Mouse (Mus musculus) hindbrain, embryonic 11.5 days (tissue): ENCODE data around the gene Herc2. TPM values are rescaled to one million over a fixed set of nuclear protein-coding genes. Genes with fewer than 3 reads are reported as not detected.

Experiments used
- ATAC-seq: fragments of 200-750 bp; cut with Nextera tagmentation; 2 replicates; pipeline ENCODE4 v1.8.0; 2017; ENCODE audit warnings: mild to moderate bottlenecking, moderate TSS enrichment, moderate library complexity; ENCODE audit not compliant: low FRiP score
- DNase-seq: peaks from one replicate; pipeline ENCODE4 v3.0.0-alpha.2; 2015; ENCODE audit warnings: low spot score
- H3K27ac ChIP-seq: fragments of 300-500 bp; sonication (generic); 2 replicates; pipeline ENCODE4 v1.5.1; 2014; ENCODE audit warnings: mild to moderate bottlenecking, low read depth, low read length
- H3K27me3 ChIP-seq: fragments of 300-500 bp; sonication (generic); 2 replicates; pipeline ENCODE4 v1.6.1; 2014; ENCODE audit warnings: mild to moderate bottlenecking, low read length, moderate library complexity, mixed read lengths; ENCODE audit not compliant: control insufficient read depth, insufficient read depth
- H3K36me3 ChIP-seq: fragments of 300-500 bp; sonication (generic); 2 replicates; pipeline ENCODE4 v1.6.1; 2014; ENCODE audit warnings: mild to moderate bottlenecking, low read length, moderate library complexity, mixed read lengths; ENCODE audit not compliant: control insufficient read depth, insufficient read depth
- H3K4me1 ChIP-seq: fragments of 300-500 bp; sonication (generic); replicated peaks from 2 replicates; pipeline ENCODE4 v1.6.1; 2014; ENCODE audit warnings: low read length, mixed read lengths; ENCODE audit not compliant: control insufficient read depth, insufficient read depth
- H3K4me2 ChIP-seq: fragments of 300-500 bp; sonication (generic); replicated peaks from 2 replicates; pipeline ENCODE4 v1.6.1; 2014; ENCODE audit warnings: mild to moderate bottlenecking, low read depth, low read length
- H3K4me3 ChIP-seq: fragments of 300-500 bp; sonication (generic); 2 replicates; pipeline ENCODE4 v1.5.1; 2014; ENCODE audit warnings: low read depth, low read length
- H3K9ac ChIP-seq: fragments of 300-500 bp; sonication (generic); 2 replicates; pipeline ENCODE4 v1.6.1; 2014; ENCODE audit warnings: low read depth, low read length
- H3K9me3 ChIP-seq: fragments of 300-500 bp; sonication (generic); 2 replicates; pipeline ENCODE4 v1.6.1; 2016; ENCODE audit warnings: low read length; ENCODE audit not compliant: control insufficient read depth
- WGBS: fragments of 180-500 bp; shearing (Covaris S2); extraction: QIAGEN DNeasy Blood & Tissue Kit; methylation state at CpG from one replicate; pipeline ENCODE4 v1.1.7; 2014; 5-methylcytosine and 5-hydroxymethylcytosine counted together
- polyA plus RNA-seq: library from polyadenylated mRNA; unstranded; fragments of >200 nt; fragmentation: Nextera tagmentation; extraction: Ambion mirVana; gene quantifications from 2 replicates; pipeline ENCODE4 v1.2.1, GENCODE M21; 2014

Herc2 gene
- polyA plus RNA-seq, 1 experiment from 2014 or later: 43.5 TPM

- H3K4me3 ChIP-seq: no peak overlapping the region
- no peak for ATAC-seq
- 94% methylated on average over 7 of the region's 7 CpGs for WGBS
These were observed 88.7 kb downstream of the Herc2 start for GRCm38 (mm10) chr7:56138706-56139105.

GRCm38 (mm10) chr7:56146424-56146823 is 96.4 kb downstream of the Herc2 start:
- 0 out of 2 replicates have a peak, but pooled peaks cover 4% of the 10 kb centered on the region for H3K36me3 ChIP-seq
- H3K4me2 ChIP-seq: no peak overlapping the region
- H3K27ac ChIP-seq: no peak overlapping the region
- no peak overlapping the region for H3K9ac ChIP-seq
- no peaks in the 10 kb centered on the region for H3K4me1 ChIP-seq
- WGBS: 95% methylated on average over 3 of the region's 3 CpGs
- H3K4me3 ChIP-seq: no peak overlapping the region
- no peaks in the 10 kb centered on the region for H3K9me3 ChIP-seq
- no peaks in the 10 kb centered on the region for H3K27me3 ChIP-seq
- DNase-seq (no peak), ATAC-seq (no peak)

More at GRCm38 (mm10) chr7:56138706-56139105, 88.7 kb downstream of the Herc2 start:
- no peak overlapping the region for H3K9ac ChIP-seq
- no peak overlapping the region for H3K27ac ChIP-seq
- H3K36me3 ChIP-seq: peaks cover 2% of the 10 kb centered on the region
- H3K4me2 ChIP-seq: no peak overlapping the region
- no peaks in the 10 kb centered on the region for H3K9me3 ChIP-seq
- no peak for DNase-seq
- no peaks in the 10 kb centered on the region for H3K4me1 ChIP-seq
- no peaks in the 10 kb centered on the region for H3K27me3 ChIP-seq

GRCm38 (mm10) chr7:56148925-56149324 is 98.9 kb downstream of the Herc2 start:
- no peaks in the 10 kb centered on the region for H3K27me3 ChIP-seq
- 0 out of 2 replicates have a peak, but pooled peaks cover 7% of the 10 kb centered on the region for H3K36me3 ChIP-seq
- H3K4me3 ChIP-seq: no peak overlapping the region
- no peaks in the 10 kb centered on the region for H3K4me1 ChIP-seq
- 93% methylated on average over 7 of the region's 7 CpGs for WGBS
- DNase-seq (no peak), ATAC-seq (no peak)
- H3K9ac ChIP-seq: no peak overlapping the region
- H3K4me2 ChIP-seq: no peak overlapping the region
- H3K27ac ChIP-seq: no peak overlapping the region
- no peaks in the 10 kb centered on the region for H3K9me3 ChIP-seq

GRCm38 (mm10) chr7:56151885-56152676 is 102.1 kb downstream of the Herc2 start:
- Histone ChIP-seq H3K4me2 (no peak overlapping the region), H3K9ac (no peak overlapping the region), H3K4me3 (no peak overlapping the region), H3K27me3 (no peaks in the 10 kb centered on the region), H3K4me1 (no peaks in the 10 kb centered on the region), H3K27ac (no peak overlapping the region), H3K36me3 (0 out of 2 replicates have a peak, but pooled peaks cover 7% of the 10 kb centered on the region), H3K9me3 (no peaks in the 10 kb centered on the region)
- no peak for ATAC-seq
- no peak for DNase-seq
- 95% methylated on average over 16 of the region's 16 CpGs for WGBS

GRCm38 (mm10) chr7:56153161-56153560 is 103.2 kb downstream of the Herc2 start:
- 90% methylated on average over 9 of the region's 9 CpGs for WGBS
- H3K9me3 ChIP-seq: no peaks in the 10 kb centered on the region
- H3K27ac ChIP-seq: no peak overlapping the region
- H3K4me3 ChIP-seq: no peak overlapping the region
- ATAC-seq (no peak), DNase-seq (no peak)
- H3K4me1 ChIP-seq: no peaks in the 10 kb centered on the region
- no peak overlapping the region for H3K4me2 ChIP-seq
- H3K36me3 ChIP-seq: 0 out of 2 replicates have a peak, but pooled peaks cover 12% of the 10 kb centered on the region
- H3K9ac ChIP-seq: no peak overlapping the region
- no peaks in the 10 kb centered on the region for H3K27me3 ChIP-seq

- no peak overlapping the region for H3K9ac ChIP-seq
- no peak overlapping the region for H3K4me2 ChIP-seq
- ATAC-seq (no peak), DNase-seq (no peak)
- no peak overlapping the region for H3K4me3 ChIP-seq
- WGBS: 95% methylated on average over 12 of the region's 12 CpGs
- H3K36me3 ChIP-seq: 0 out of 2 replicates have a peak, but pooled peaks cover 12% of the 10 kb centered on the region
- no peaks in the 10 kb centered on the region for H3K9me3 ChIP-seq
- no peaks in the 10 kb centered on the region for H3K4me1 ChIP-seq
- no peaks in the 10 kb centered on the region for H3K27me3 ChIP-seq
- H3K27ac ChIP-seq: no peak overlapping the region
These were observed 103.6 kb downstream of the Herc2 start for GRCm38 (mm10) chr7:56153625-56154024.

- H3K27ac ChIP-seq: no peak overlapping the region
- WGBS: 94% methylated on average over 4 of the region's 4 CpGs
- no peak overlapping the region for H3K4me2 ChIP-seq
- no peak overlapping the region for H3K4me3 ChIP-seq
- no peaks in the 10 kb centered on the region for H3K27me3 ChIP-seq
- H3K9ac ChIP-seq: no peak overlapping the region
- ATAC-seq (no peak), DNase-seq (no peak)
- H3K4me1 ChIP-seq: no peaks in the 10 kb centered on the region
- H3K36me3 ChIP-seq: peaks cover 7% of the 10 kb centered on the region; the same call in 1 of the 2 replicates
- H3K9me3 ChIP-seq: no peaks in the 10 kb centered on the region
These were observed 113.3 kb downstream of the Herc2 start for GRCm38 (mm10) chr7:56163316-56163715.

GRCm38 (mm10) chr7:56168713-56169112 is 118.7 kb downstream of the Herc2 start:
- Histone ChIP-seq H3K4me2 (no peak overlapping the region), H3K9me3 (no peaks in the 10 kb centered on the region), H3K27me3 (no peaks in the 10 kb centered on the region), H3K4me3 (no peak overlapping the region), H3K36me3 (0 out of 2 replicates have a peak, but pooled peaks cover 3% of the 10 kb centered on the region), H3K27ac (no peak overlapping the region), H3K4me1 (no peaks in the 10 kb centered on the region), H3K9ac (no peak overlapping the region)
- DNase-seq: no peak
- 73% methylated on average over 7 of the region's 7 CpGs for WGBS
- no peak for ATAC-seq

- no peaks in the 10 kb centered on the region for H3K9me3 ChIP-seq
- H3K36me3 ChIP-seq: no peaks in the 10 kb centered on the region
- H3K9ac ChIP-seq: no peak overlapping the region
- no peaks in the 10 kb centered on the region for H3K27me3 ChIP-seq
- no peak overlapping the region for H3K4me3 ChIP-seq
- DNase-seq (no peak), ATAC-seq (no peak)
- 78% methylated on average over 3 of the region's 3 CpGs for WGBS
- no peak overlapping the region for H3K4me2 ChIP-seq
- H3K4me1 ChIP-seq: no peaks in the 10 kb centered on the region
- H3K27ac ChIP-seq: no peak overlapping the region
These were observed 127.4 kb downstream of the Herc2 start for GRCm38 (mm10) chr7:56177371-56177770.
